Mouse (Mus musculus) heart, postnatal 0 days (tissue): ENCODE measurements around the gene Srms.
A peak's percentile ranks its signal among the peaks of the same experiment; 100 is the strongest.

Experiments
- CTCF ChIP-seq: IDR thresholded peaks from 2 replicates; pipeline ENCODE4 v1.5.1; 2016; ENCODE audit warnings: antibody characterized with exemption, control low read depth, low read depth
- EP300 ChIP-seq: IDR thresholded peaks from 2 replicates; pipeline ENCODE4 v1.6.1; 2016; ENCODE audit warnings: antibody characterized with exemption, low read depth

GRCm38 (mm10) chr2:181156248-181157121 lies 56.5 kb downstream of the Srms start, which contains the start of gene Eef1a2:
- TF ChIP-seq EP300 (no peak), CTCF (peak; percentile 25; the same call in 1 of the 2 replicates)
